Mouse (Mus musculus) gastrocnemius, adult 8-10 months (tissue): Measurements from ENCODE around the gene Isyna1. TPM values are rescaled to one million over a fixed set of nuclear protein-coding genes. Genes with fewer than 3 reads are reported as not detected.

Experiments
- total RNA-seq, 4 experiments: library from RNA; stranded (reverse); gene quantifications; 2 replicates each; pipeline ENCODE4 v1.2.4; 2022

Isyna1 gene
- total RNA-seq, 4 experiments from 2014 or later: 1.9 to 3.4 (median 2.4) TPM

Other genes starting within 250 kb of the Isyna1 start
- gene Upf1, start 241.1 kb upstream of the Isyna1 start, total RNA-seq: 10 to 100 TPM; 29.7 to 32.7 (median 30.8) TPM
- 10 to 100 TPM in 2 of 4 experiments, 1 to 10 TPM in 2; 2.7 to 16.7 (median 8.4) TPM for gene Comp, start 220.8 kb upstream of the Isyna1 start, total RNA-seq
- gene Crtc1, start 154.8 kb upstream of the Isyna1 start, total RNA-seq: 10 to 100 TPM in 1 of 4 experiments, 1 to 10 TPM in 3; 7.1 to 15.3 (median 7.6) TPM
- 1 to 10 TPM; 6.6 to 9.7 (median 7.5) TPM for gene Klhl26, start 117.4 kb upstream of the Isyna1 start, total RNA-seq
- gene Tmem59l, start 107.0 kb upstream of the Isyna1 start, total RNA-seq: not detected
- gene Crlf1, start 101.2 kb upstream of the Isyna1 start, total RNA-seq: 1 to 10 TPM; 1.1 to 2.5 (median 2.3) TPM
- 100 to 1,000 TPM; 175 to 196 (median 181) TPM for gene Rex1bd, start 87.6 kb upstream of the Isyna1 start, total RNA-seq
- 100 to 1,000 TPM; 794 to 918 (median 839) TPM for gene Uba52, start 83.6 kb upstream of the Isyna1 start, total RNA-seq
- 100 to 1,000 TPM; 113 to 123 (median 120) TPM for gene Fkbp8, start 66.6 kb upstream of the Isyna1 start, total RNA-seq
- 10 to 100 TPM; 68.3 to 80.8 (median 76.7) TPM for gene Kxd1, start 66.4 kb upstream of the Isyna1 start, total RNA-seq
- gene Ell, start 54.9 kb upstream of the Isyna1 start, total RNA-seq: 10 to 100 TPM; 11.9 to 14.7 (median 12.3) TPM
- 10 to 100 TPM in 3 of 4 experiments, 1 to 10 TPM in 1; 8.5 to 19.2 (median 10.4) TPM for gene Ssbp4, start 14.5 kb downstream of the Isyna1 start, total RNA-seq
- gene Lrrc25, start 21.8 kb downstream of the Isyna1 start, total RNA-seq: under 1 TPM in 3 of 4 experiments, not detected in 1; 0.17 to 0.49 (median 0.22) TPM
- gene Gdf15, start 38.1 kb downstream of the Isyna1 start, total RNA-seq: under 1 TPM in 1 of 4 experiments, not detected in 3; 0.24 TPM
- gene Pgpep1, start 66.0 kb downstream of the Isyna1 start, total RNA-seq: 10 to 100 TPM; 13.6 to 19.0 (median 15.7) TPM
- 10 to 100 TPM; 64.4 to 75.4 (median 70.3) TPM for gene Lsm4, start 78.9 kb downstream of the Isyna1 start, total RNA-seq
- 10 to 100 TPM; 31.9 to 42.0 (median 38.3) TPM for gene Jund, start 104.6 kb downstream of the Isyna1 start, total RNA-seq
- gene Iqcn, start 109.1 kb downstream of the Isyna1 start, total RNA-seq: not detected
- not detected for gene Gm3336, start 124.2 kb downstream of the Isyna1 start, total RNA-seq
- gene Pde4c, start 129.3 kb downstream of the Isyna1 start, total RNA-seq: 1 to 10 TPM in 2 of 4 experiments, under 1 TPM in 2; 0.65 to 2.3 (median 1.1) TPM
- gene Rab3a, start 160.3 kb downstream of the Isyna1 start, total RNA-seq: 10 to 100 TPM; 28.5 to 34.0 (median 32.3) TPM
- 10 to 100 TPM; 19.7 to 24.6 (median 22.2) TPM for gene Mpv17l2, start 166.6 kb downstream of the Isyna1 start, total RNA-seq
- 10 to 100 TPM; 14.5 to 17.4 (median 16.0) TPM for gene Pik3r2, start 182.3 kb downstream of the Isyna1 start, total RNA-seq
- 1 to 10 TPM; 1.7 to 4.5 (median 2.4) TPM for gene Mast3, start 210.7 kb downstream of the Isyna1 start, total RNA-seq
- not detected for gene Il12rb1, start 214.1 kb downstream of the Isyna1 start, total RNA-seq
- 100 to 1,000 TPM in 1 of 4 experiments, 10 to 100 TPM in 3; 38.9 to 177 (median 68.9) TPM for gene Arrdc2, start 245.3 kb downstream of the Isyna1 start, total RNA-seq